Mouse (Mus musculus): ENCODE measurements around the gene Prkcd.
A peak's percentile ranks its signal among the peaks of the same experiment; 100 is the strongest.
"Not testable (repeated sequence)": the region's sequence is repeated elsewhere in the genome, so short reads cannot be mapped to it uniquely, and the experiment has no call there.

The Prkcd gene

GRCm38 (mm10) chr14:30606817-30607216 lies 19.2 kb downstream of the Prkcd start:
- no peak for DNase-seq (ENCODE audit: low spot score)

- no peak for DNase-seq (ENCODE audit: low spot score)
These were observed 28.9 kb downstream of the Prkcd start for GRCm38 (mm10) chr14:30597142-30597541.

GRCm38 (mm10) chr14:30596407-30596806 lies 29.6 kb downstream of the Prkcd start:
- no peak for DNase-seq (ENCODE audit: low spot score)

- no peak for DNase-seq (ENCODE audit: low spot score)
These were observed 30.3 kb downstream of the Prkcd start for GRCm38 (mm10) chr14:30595576-30596313.

GRCm38 (mm10) chr14:30594092-30594695 lies 31.8 kb downstream of the Prkcd start:
- peak; percentile 46 for DNase-seq (ENCODE audit: low spot score)

GRCm38 (mm10) chr14:30593279-30594091 lies 32.5 kb downstream of the Prkcd start:
- DNase-seq (ENCODE audit: low spot score): peak; percentile 54

GRCm38 (mm10) chr14:30591417-30591816 lies 34.6 kb downstream of the Prkcd start:
- DNase-seq (ENCODE audit: low spot score): peak; percentile 86

- no peak for DNase-seq (ENCODE audit: low spot score)
These were observed 35.1 kb downstream of the Prkcd start for GRCm38 (mm10) chr14:30590918-30591317.

GRCm38 (mm10) chr14:30590041-30590645 lies 35.9 kb downstream of the Prkcd start:
- DNase-seq (ENCODE audit: low spot score): no peak

- no peak for DNase-seq (ENCODE audit: low spot score)
These were observed 39.1 kb downstream of the Prkcd start for GRCm38 (mm10) chr14:30586780-30587461.

GRCm38 (mm10) chr14:30585323-30585722 lies 40.7 kb downstream of the Prkcd start:
- DNase-seq (ENCODE audit: low spot score): no peak

- DNase-seq (ENCODE audit: low spot score): no peak
These were observed 41.3 kb downstream of the Prkcd start for GRCm38 (mm10) chr14:30584497-30585251.

- no peak for DNase-seq (ENCODE audit: low spot score)
These were observed 41.9 kb downstream of the Prkcd start for GRCm38 (mm10) chr14:30584077-30584476.

GRCm38 (mm10) chr14:30581238-30581637 lies 44.8 kb downstream of the Prkcd start:
- no peak for DNase-seq (ENCODE audit: low spot score)

GRCm38 (mm10) chr14:30579882-30580281 lies 46.1 kb downstream of the Prkcd start:
- no peak for DNase-seq (ENCODE audit: low spot score)

GRCm38 (mm10) chr14:30579180-30579579 lies 46.8 kb downstream of the Prkcd start:
- no peak for DNase-seq (ENCODE audit: low spot score)

GRCm38 (mm10) chr14:30577303-30578062 lies 48.5 kb downstream of the Prkcd start:
- not testable (repeated sequence) for DNase-seq (ENCODE audit: low spot score)

- no peak for DNase-seq (ENCODE audit: low spot score)
These were observed 49.8 kb downstream of the Prkcd start for GRCm38 (mm10) chr14:30576260-30576659.

- no peak for DNase-seq (ENCODE audit: low spot score)
These were observed 50.2 kb downstream of the Prkcd start for GRCm38 (mm10) chr14:30575791-30576190.

- peak; percentile 69 for DNase-seq (ENCODE audit: low spot score)
These were observed 51.9 kb downstream of the Prkcd start for GRCm38 (mm10) chr14:30573983-30574584.
